Mouse (Mus musculus) layer of hippocampus, adult 9-11 months (tissue): Measurements from ENCODE around the gene Hes1.
"Not testable (repeated sequence)": the region's sequence is repeated elsewhere in the genome, so short reads cannot be mapped to it uniquely, and the experiment has no call there.

Experiments used
- DNase-seq: peaks from one replicate; pipeline ENCODE4 v3.0.0; 2022

Gene Hes1

GRCm38 (mm10) chr16:30073317-30073716 is 9.1 kb downstream of the Hes1 start:
- DNase-seq: no peak

GRCm38 (mm10) chr16:30081498-30081897 is 17.3 kb downstream of the Hes1 start:
- no peak for DNase-seq

GRCm38 (mm10) chr16:30081980-30082379 is 17.8 kb downstream of the Hes1 start:
- no peak for DNase-seq

GRCm38 (mm10) chr16:30082965-30083364 is 18.8 kb downstream of the Hes1 start:
- DNase-seq: no peak

- DNase-seq: no peak
These were observed 19.4 kb downstream of the Hes1 start for GRCm38 (mm10) chr16:30083536-30083935.

GRCm38 (mm10) chr16:30088646-30089045 is 24.5 kb downstream of the Hes1 start:
- DNase-seq: no peak

- DNase-seq: no peak
These were observed 26.1 kb downstream of the Hes1 start for GRCm38 (mm10) chr16:30090200-30090865.

GRCm38 (mm10) chr16:30096050-30096449 is 31.9 kb downstream of the Hes1 start:
- no peak for DNase-seq

- DNase-seq: no peak
These were observed 32.3 kb downstream of the Hes1 start for GRCm38 (mm10) chr16:30096475-30096874.

GRCm38 (mm10) chr16:30099124-30099523 is 34.9 kb downstream of the Hes1 start:
- no peak for DNase-seq

GRCm38 (mm10) chr16:30102149-30102915 is 38.1 kb downstream of the Hes1 start:
- no peak for DNase-seq

- DNase-seq: no peak
These were observed 38.8 kb downstream of the Hes1 start for GRCm38 (mm10) chr16:30102982-30103381.

- DNase-seq: no peak
These were observed 39.3 kb downstream of the Hes1 start for GRCm38 (mm10) chr16:30103495-30103894.

- no peak for DNase-seq
These were observed 40.2 kb downstream of the Hes1 start for GRCm38 (mm10) chr16:30104363-30104762.

GRCm38 (mm10) chr16:30105476-30105875 is 41.3 kb downstream of the Hes1 start:
- DNase-seq: no peak

- not testable (repeated sequence) for DNase-seq
These were observed 44.0 kb downstream of the Hes1 start for GRCm38 (mm10) chr16:30108167-30108566.

- no peak for DNase-seq
These were observed 46.3 kb downstream of the Hes1 start for GRCm38 (mm10) chr16:30110466-30110865.

- no peak for DNase-seq
These were observed 46.9 kb downstream of the Hes1 start for GRCm38 (mm10) chr16:30111069-30111468.

GRCm38 (mm10) chr16:30111566-30111965 is 47.4 kb downstream of the Hes1 start:
- no peak for DNase-seq

GRCm38 (mm10) chr16:30113170-30113569 is 49.0 kb downstream of the Hes1 start:
- no peak for DNase-seq

GRCm38 (mm10) chr16:30113800-30114199 is 49.6 kb downstream of the Hes1 start:
- no peak for DNase-seq

- no peak for DNase-seq
These were observed 50.3 kb downstream of the Hes1 start for GRCm38 (mm10) chr16:30114451-30114850.
